Mouse (Mus musculus) urinary bladder, postnatal 14 days (tissue): ENCODE measurements around the gene Tmem88b.
A peak's percentile ranks its signal among the peaks of the same experiment; 100 is the strongest.

Experiments
- DNase-seq: peaks from one replicate; pipeline ENCODE4 v3.0.0; 2021; ENCODE audit warnings: low spot score

Gene Tmem88b

GRCm38 (mm10) chr4:155785819-155786218 is at the start of gene Tmem88b:
Gene Tmem88b, minus strand, starts transcription at chr4:155785874.
- no peak for DNase-seq

DNA sequence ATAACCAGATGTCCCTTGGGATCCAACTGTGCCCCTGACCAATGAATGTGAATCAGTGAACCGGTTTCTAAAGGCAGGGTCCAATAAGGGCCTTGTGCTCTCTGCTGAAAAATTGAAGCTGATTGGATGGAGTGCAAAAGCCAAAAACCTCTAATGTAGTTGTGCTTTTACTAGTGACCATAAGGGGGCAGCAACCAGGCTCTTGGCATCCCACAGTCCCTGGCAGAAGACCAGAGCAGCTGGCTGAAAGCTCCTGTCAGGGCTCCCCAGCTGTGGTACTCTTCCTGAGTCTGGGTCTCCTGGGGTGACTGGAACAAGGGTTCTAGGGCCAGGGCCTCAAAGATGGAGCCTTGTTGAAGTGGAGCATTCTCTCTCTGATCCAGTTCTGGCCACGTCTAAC is 48.2 kb upstream of the Tmem88b start:
- peak; percentile 79 for DNase-seq

- DNase-seq = no peak
These were observed 47.6 kb upstream of the Tmem88b start for GRCm38 (mm10) chr4:155833234-155833633.

- no peak for DNase-seq
These were observed 46.6 kb upstream of the Tmem88b start for GRCm38 (mm10) chr4:155832321-155832720.

- no peak for DNase-seq
These were observed 46.2 kb upstream of the Tmem88b start for GRCm38 (mm10) chr4:155831831-155832230.

DNA sequence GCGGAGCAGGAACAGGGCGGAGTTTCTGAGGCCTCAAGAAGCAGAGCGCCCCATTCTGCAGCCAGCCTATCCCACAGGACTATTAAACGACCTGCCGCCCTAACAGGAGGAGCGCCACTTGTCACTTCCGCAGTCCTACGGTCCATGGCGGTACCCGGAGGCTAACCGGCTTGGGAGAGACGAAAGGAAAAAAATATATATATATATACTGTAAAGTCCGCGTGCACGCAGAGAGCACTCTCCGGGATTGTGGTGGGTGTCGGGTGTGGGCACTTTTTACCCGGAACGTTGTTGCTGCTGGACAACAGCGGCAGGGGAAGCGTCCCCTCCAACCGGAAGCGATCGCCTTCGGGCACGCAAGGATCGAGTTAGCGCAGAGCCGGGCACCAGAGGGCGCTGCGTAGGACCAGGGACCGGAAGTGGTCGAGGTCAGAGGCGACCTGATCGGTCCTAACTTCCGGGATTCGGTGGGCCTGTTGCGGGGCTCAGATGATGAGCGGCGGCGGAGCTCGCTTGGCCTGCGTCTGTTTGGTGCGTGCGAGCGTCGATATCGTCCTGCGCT is 45.6 kb upstream of the Tmem88b start, which contains the start of gene Aurkaip1:
Aurkaip1 (plus strand) TSS at position 68 of the 562 bp plus-strand sequence.
- peak; percentile 96 for DNase-seq

DNA sequence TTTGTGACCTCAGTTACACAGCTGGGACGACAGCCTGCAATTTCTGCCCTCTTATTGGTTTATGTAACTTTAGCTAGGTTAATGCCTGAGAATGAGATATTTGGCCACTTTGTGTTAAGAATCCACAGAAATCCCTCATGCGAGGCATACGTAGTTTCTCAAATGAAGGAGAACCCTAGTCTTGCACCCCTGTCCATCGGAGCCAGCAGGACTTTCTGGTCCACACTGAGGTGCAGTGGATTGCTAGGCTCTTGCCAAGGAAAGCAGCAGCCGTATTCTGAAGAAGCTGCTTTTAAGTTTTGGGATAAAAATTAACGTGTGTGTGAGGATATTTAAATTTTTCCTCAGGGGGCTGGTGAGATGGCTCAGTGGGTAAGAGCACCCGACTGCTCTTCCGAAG is 44.9 kb upstream of the Tmem88b start:
- no peak for DNase-seq

DNA sequence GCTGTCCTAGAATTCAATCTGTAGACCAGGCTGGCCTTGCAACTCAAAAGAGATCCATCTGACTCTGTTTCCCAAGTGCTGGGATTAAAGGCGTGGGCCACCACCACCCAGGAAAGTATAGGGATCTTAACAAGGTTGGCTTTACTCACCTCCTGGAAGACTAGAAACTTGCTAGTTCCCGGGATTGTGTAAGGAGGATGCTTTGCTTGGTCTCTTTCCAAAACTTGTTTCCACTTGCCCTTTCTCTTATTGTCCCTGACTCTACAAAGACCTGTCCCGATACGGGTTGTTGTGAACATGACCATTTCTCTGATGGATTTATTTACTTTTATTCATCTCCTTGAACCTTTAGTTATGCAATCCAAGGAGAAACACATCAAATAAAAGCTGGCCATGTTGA is 44.2 kb upstream of the Tmem88b start:
- no peak for DNase-seq

- no peak for DNase-seq
These were observed 37.8 kb upstream of the Tmem88b start for GRCm38 (mm10) chr4:155823443-155823842.

GRCm38 (mm10) chr4:155821025-155821424 is 35.4 kb upstream of the Tmem88b start:
- no peak for DNase-seq

GRCm38 (mm10) chr4:155817533-155817932 is 31.9 kb upstream of the Tmem88b start:
- no peak for DNase-seq

GRCm38 (mm10) chr4:155812665-155813181 is 27.0 kb upstream of the Tmem88b start:
- DNase-seq = no peak

- peak; percentile 94 for DNase-seq
These were observed 26.4 kb upstream of the Tmem88b start, which contains the start of gene Ccnl2 for GRCm38 (mm10) chr4:155811929-155812664. Gene Ccnl2, plus strand, starts transcription at chr4:155812489.

GRCm38 (mm10) chr4:155807841-155808240 is 22.2 kb upstream of the Tmem88b start:
- no peak for DNase-seq

GRCm38 (mm10) chr4:155803340-155804041 is 17.8 kb upstream of the Tmem88b start:
- DNase-seq = peak; percentile 96

GRCm38 (mm10) chr4:155802741-155803339 is 17.2 kb upstream of the Tmem88b start, which contains the start of gene Mrpl20:
Gene Mrpl20, plus strand, starts transcription at chr4:155802878.
- DNase-seq = no peak

DNA sequence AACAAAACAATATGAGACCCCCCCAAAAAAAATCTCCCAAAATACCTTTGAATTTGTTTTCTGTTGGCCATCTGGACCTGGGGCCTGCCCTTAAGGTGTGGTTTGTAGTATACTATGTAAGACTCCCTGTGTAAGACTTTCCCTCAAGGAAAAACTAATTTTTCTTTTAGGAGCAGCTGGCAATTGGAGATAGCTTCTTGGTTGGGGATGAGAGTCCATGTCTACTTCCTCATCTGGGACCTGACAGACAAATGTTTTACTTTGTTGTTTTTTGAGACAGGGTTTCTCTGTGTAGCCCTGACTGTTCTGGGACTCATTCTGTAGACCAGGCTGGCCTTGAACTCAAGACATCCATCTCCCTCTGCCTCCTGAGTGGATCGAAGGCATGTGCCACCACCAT is 16.4 kb upstream of the Tmem88b start:
- no peak for DNase-seq

- no peak for DNase-seq
These were observed 8.1 kb upstream of the Tmem88b start for GRCm38 (mm10) chr4:155793730-155794129.

DNA sequence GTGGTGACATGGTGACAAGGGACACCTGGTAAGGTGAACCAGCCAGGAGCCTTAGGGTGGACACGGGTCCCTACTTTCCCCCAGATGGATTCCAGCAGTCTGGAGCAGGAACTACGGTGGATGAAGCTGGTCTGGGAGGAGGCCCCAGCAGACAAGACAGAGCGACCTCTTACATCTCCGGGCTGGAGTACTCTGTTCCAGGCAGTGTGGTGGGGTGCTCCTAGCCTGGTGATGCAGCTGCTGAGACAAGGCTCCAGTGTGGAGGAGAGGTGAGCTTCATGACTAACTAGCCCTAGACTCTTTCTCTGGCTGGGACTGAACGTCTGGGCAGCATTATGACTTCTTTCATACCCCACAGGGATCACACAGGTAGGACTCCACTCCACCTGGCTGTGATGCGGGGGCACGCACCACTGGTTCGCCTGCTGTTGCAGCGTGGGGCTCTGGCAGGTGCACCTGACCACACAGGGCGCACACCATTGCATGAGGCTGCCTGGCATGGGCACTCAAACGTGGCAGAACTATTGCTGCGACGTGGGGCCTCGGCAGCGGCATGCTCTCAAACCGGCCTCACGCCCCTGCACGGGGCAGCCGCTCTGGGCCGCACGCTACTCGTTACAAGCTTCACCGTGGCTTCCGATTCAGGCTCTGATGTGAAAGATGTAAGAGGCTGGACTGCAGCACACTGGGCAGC is 5.7 kb upstream of the Tmem88b start:
- no peak for DNase-seq

- DNase-seq = peak; percentile 76
These were observed 5.0 kb upstream of the Tmem88b start for GRCm38 (mm10) chr4:155790650-155791161.

- no peak for DNase-seq
These were observed 4.4 kb upstream of the Tmem88b start, which contains the start of gene Ankrd65 for GRCm38 (mm10) chr4:155790021-155790489. Gene Ankrd65, plus strand, starts transcription at chr4:155790439.
